Mouse (Mus musculus): ENCODE measurements around the gene Leap2. TPM values are rescaled to one million over a fixed set of nuclear protein-coding genes. Genes with fewer than 3 reads are reported as not detected.

Leap2 gene
- polyA plus RNA-seq, 1 experiment = not detected

- Histone ChIP-seq H3ac (ENCODE audit: control insufficient read depth, insufficient read length, low read depth) (no peak overlapping the region), H3K27me3 (ENCODE audit: control insufficient read depth, insufficient read depth, insufficient read length) (no peaks in the 10 kb centered on the region), H3K36me3 (ENCODE audit: control insufficient read depth, insufficient read depth) (peaks cover 24% of the 10 kb centered on the region), H3K79me2 (ENCODE audit: control insufficient read depth, insufficient read depth) (peaks cover 18% of the 10 kb centered on the region), H3K4me3 (ENCODE audit: insufficient read depth, poor library complexity, severe bottlenecking) (no peak overlapping the region), H3K79me3 (ENCODE audit: low read depth) (peaks cover 10% of the 10 kb centered on the region)
- TF ChIP-seq MAX (IDR thresholded peaks at IDR 0.05) = no peak
- no peak for TF ChIP-seq USF1 (IDR thresholded peaks at IDR 0.05; ENCODE audit: low read depth)
- no peak for TF ChIP-seq MYOD1 (IDR thresholded peaks at IDR 0.05; ENCODE audit: control insufficient read depth, insufficient read length, low read depth)
- TF ChIP-seq CEBPB (IDR thresholded peaks at IDR 0.05; ENCODE audit: low read depth) = no peak
- TF ChIP-seq MYOG (IDR thresholded peaks at IDR 0.05; ENCODE audit: control insufficient read depth, extremely low read depth, insufficient read length) = no peak
- TF ChIP-seq CTCF (IDR thresholded peaks at IDR 0.05; ENCODE audit: control insufficient read depth, insufficient read depth, insufficient read length) = no peak
- no peak for TF ChIP-seq FOSL1 (IDR thresholded peaks at IDR 0.05; ENCODE audit: insufficient read depth, low read length, poor library complexity, severe bottlenecking)
Observed at GRCm38 (mm10) chr11:53424826-53425225, 1.9 kb upstream of the Leap2 start.

- no peaks in the 10 kb centered on the region for H3K79me2 ChIP-seq (ENCODE audit: control insufficient read depth, insufficient read depth)
- H3K79me3 ChIP-seq (ENCODE audit: low read depth) = no peaks in the 10 kb centered on the region
- no peaks in the 10 kb centered on the region for H3K27me3 ChIP-seq (ENCODE audit: control insufficient read depth, insufficient read depth, insufficient read length)
- H3K36me3 ChIP-seq (ENCODE audit: control insufficient read depth, insufficient read depth) = peaks cover 66% of the 10 kb centered on the region
- no peak for TF ChIP-seq FOSL1 (IDR thresholded peaks at IDR 0.05; ENCODE audit: insufficient read depth, low read length, poor library complexity, severe bottlenecking)
- no peak for TF ChIP-seq MYOD1 (IDR thresholded peaks at IDR 0.05; ENCODE audit: control insufficient read depth, insufficient read length, low read depth)
- H3ac ChIP-seq (ENCODE audit: control insufficient read depth, insufficient read length, low read depth) = no peak overlapping the region
- H3K4me3 ChIP-seq (ENCODE audit: insufficient read depth, poor library complexity, severe bottlenecking) = no peak overlapping the region
Observed at GRCm38 (mm10) chr11:53418048-53418447, 4.9 kb downstream of the Leap2 start.

GRCm38 (mm10) chr11:53413871-53414270 lies 9.1 kb downstream of the Leap2 start:
- Histone ChIP-seq H3K79me3 (ENCODE audit: low read depth) (no peaks in the 10 kb centered on the region), H3K4me3 (ENCODE audit: insufficient read depth, poor library complexity, severe bottlenecking) (no peak overlapping the region), H3K79me2 (ENCODE audit: control insufficient read depth, insufficient read depth) (no peaks in the 10 kb centered on the region), H3K36me3 (ENCODE audit: control insufficient read depth, insufficient read depth) (peaks cover 99% of the 10 kb centered on the region), H3ac (ENCODE audit: control insufficient read depth, insufficient read length, low read depth) (no peak overlapping the region), H3K27me3 (ENCODE audit: control insufficient read depth, insufficient read depth, insufficient read length) (no peaks in the 10 kb centered on the region)
- TF ChIP-seq USF1 (IDR thresholded peaks at IDR 0.05; ENCODE audit: low read depth) (no peak), FOSL1 (IDR thresholded peaks at IDR 0.05; ENCODE audit: insufficient read depth, low read length, poor library complexity, severe bottlenecking) (no peak), MYOD1 (IDR thresholded peaks at IDR 0.05; ENCODE audit: control insufficient read depth, insufficient read length, low read depth) (no peak), MAX (IDR thresholded peaks at IDR 0.05) (no peak), MYOG (IDR thresholded peaks at IDR 0.05; ENCODE audit: control insufficient read depth, extremely low read depth, insufficient read length) (no peak), CTCF (IDR thresholded peaks at IDR 0.05; ENCODE audit: control insufficient read depth, insufficient read depth, insufficient read length) (no peak), CEBPB (IDR thresholded peaks at IDR 0.05; ENCODE audit: low read depth) (no peak)

GRCm38 (mm10) chr11:53411738-53412137 lies 11.2 kb downstream of the Leap2 start:
- Histone ChIP-seq H3K79me3 (ENCODE audit: low read depth) (no peaks in the 10 kb centered on the region), H3K36me3 (ENCODE audit: control insufficient read depth, insufficient read depth) (peaks cover 99% of the 10 kb centered on the region), H3K4me3 (ENCODE audit: insufficient read depth, poor library complexity, severe bottlenecking) (no peak overlapping the region), H3K27me3 (ENCODE audit: control insufficient read depth, insufficient read depth, insufficient read length) (no peaks in the 10 kb centered on the region), H3ac (ENCODE audit: control insufficient read depth, insufficient read length, low read depth) (no peak overlapping the region), H3K79me2 (ENCODE audit: control insufficient read depth, insufficient read depth) (no peaks in the 10 kb centered on the region)
- no peak for TF ChIP-seq USF1 (IDR thresholded peaks at IDR 0.05; ENCODE audit: low read depth)
- TF ChIP-seq CTCF (IDR thresholded peaks at IDR 0.05; ENCODE audit: control insufficient read depth, insufficient read depth, insufficient read length) = peak; percentile 12

GRCm38 (mm10) chr11:53403638-53404037 lies 19.3 kb downstream of the Leap2 start:
- peaks cover 76% of the 10 kb centered on the region for H3K36me3 ChIP-seq (ENCODE audit: control insufficient read depth, insufficient read depth)
- no peaks in the 10 kb centered on the region for H3K79me2 ChIP-seq (ENCODE audit: control insufficient read depth, insufficient read depth)
- no peak for TF ChIP-seq MYOG (IDR thresholded peaks at IDR 0.05; ENCODE audit: control insufficient read depth, extremely low read depth, insufficient read length)
- no peak overlapping the region for H3ac ChIP-seq (ENCODE audit: control insufficient read depth, insufficient read length, low read depth)
- no peak overlapping the region for H3K4me3 ChIP-seq (ENCODE audit: insufficient read depth, poor library complexity, severe bottlenecking)
- H3K27me3 ChIP-seq (ENCODE audit: control insufficient read depth, insufficient read depth, insufficient read length) = no peaks in the 10 kb centered on the region
- no peaks in the 10 kb centered on the region for H3K79me3 ChIP-seq (ENCODE audit: low read depth)

GRCm38 (mm10) chr11:53393856-53394255 lies 29.1 kb downstream of the Leap2 start:
- Histone ChIP-seq H3K36me3 (ENCODE audit: control insufficient read depth, insufficient read depth) (peaks cover 75% of the 10 kb centered on the region), H3K27me3 (ENCODE audit: control insufficient read depth, insufficient read depth, insufficient read length) (no peaks in the 10 kb centered on the region), H3K4me3 (ENCODE audit: insufficient read depth, poor library complexity, severe bottlenecking) (no peak overlapping the region), H3ac (ENCODE audit: control insufficient read depth, insufficient read length, low read depth) (no peak overlapping the region), H3K79me2 (ENCODE audit: control insufficient read depth, insufficient read depth) (no peaks in the 10 kb centered on the region), H3K79me3 (ENCODE audit: low read depth) (peaks cover 2% of the 10 kb centered on the region)
- no peak for TF ChIP-seq MYOD1 (IDR thresholded peaks at IDR 0.05; ENCODE audit: control insufficient read depth, insufficient read length, low read depth)
- no peak for TF ChIP-seq MAX (IDR thresholded peaks at IDR 0.05)
- TF ChIP-seq CTCF (IDR thresholded peaks at IDR 0.05; ENCODE audit: control insufficient read depth, insufficient read depth, insufficient read length) = no peak
- no peak for TF ChIP-seq MYOG (IDR thresholded peaks at IDR 0.05; ENCODE audit: control insufficient read depth, extremely low read depth, insufficient read length)
- TF ChIP-seq USF1 (IDR thresholded peaks at IDR 0.05; ENCODE audit: low read depth) = no peak
- TF ChIP-seq CEBPB (IDR thresholded peaks at IDR 0.05; ENCODE audit: low read depth) = no peak
- TF ChIP-seq FOSL1 (IDR thresholded peaks at IDR 0.05; ENCODE audit: insufficient read depth, low read length, poor library complexity, severe bottlenecking) = no peak

All from C2C12 (cell line).